Mouse (Mus musculus) liver, embryonic 11.5 days (tissue): Measurements from ENCODE around the gene Ska2. TPM values are rescaled to one million over a fixed set of nuclear protein-coding genes. Genes with fewer than 3 reads are reported as not detected.

Source experiments
- ATAC-seq: fragments of 200-750 bp; cut with Nextera tagmentation; replicated peaks from 2 replicates; pipeline ENCODE4 v1.8.0; 2017; ENCODE audit warnings: moderate number of reproducible peaks, mild to moderate bottlenecking, moderate TSS enrichment, moderate library complexity; ENCODE audit not compliant: low FRiP score
- DNase-seq: peaks from one replicate; pipeline ENCODE4 v3.0.0-alpha.2; 2017; ENCODE audit warnings: low spot score
- H3K27ac ChIP-seq: fragments of 300-500 bp; sonication (generic); 2 replicates; pipeline ENCODE4 v1.5.1; 2014; ENCODE audit warnings: mild to moderate bottlenecking, low read depth, low read length, control low read depth
- H3K27me3 ChIP-seq: fragments of 300-500 bp; sonication (generic); replicated peaks from 2 replicates; pipeline ENCODE4 v1.6.1; 2014; ENCODE audit warnings: low read length, mixed read lengths; ENCODE audit not compliant: control insufficient read depth, insufficient read depth
- H3K36me3 ChIP-seq: fragments of 300-500 bp; sonication (generic); 2 replicates; pipeline ENCODE4 v1.6.1; 2014; ENCODE audit warnings: mild to moderate bottlenecking, low read length, moderate library complexity, mixed read lengths; ENCODE audit not compliant: control insufficient read depth, insufficient read depth
- H3K4me1 ChIP-seq: fragments of 300-500 bp; sonication (generic); replicated peaks from 2 replicates; pipeline ENCODE4 v1.6.1; 2014; ENCODE audit warnings: low read length, mixed read lengths; ENCODE audit not compliant: control insufficient read depth, insufficient read depth
- H3K4me2 ChIP-seq: fragments of 300-500 bp; sonication (generic); 2 replicates; pipeline ENCODE4 v1.6.1; 2014; ENCODE audit warnings: mild to moderate bottlenecking, control low read depth, moderate library complexity
- H3K4me3 ChIP-seq: fragments of 300-500 bp; sonication (generic); 2 replicates; pipeline ENCODE4 v1.5.1; 2014; ENCODE audit warnings: low read depth, low read length, control low read depth
- H3K9ac ChIP-seq: fragments of 300-500 bp; sonication (generic); 2 replicates; pipeline ENCODE4 v1.6.1; 2014; ENCODE audit warnings: low read depth, low read length, control low read depth
- H3K9me3 ChIP-seq: fragments of 300-500 bp; sonication (generic); 2 replicates; pipeline ENCODE4 v1.6.1; 2016; ENCODE audit warnings: low read length, inconsistent platforms, mixed read lengths; ENCODE audit not compliant: control insufficient read depth
- WGBS: fragments of 180-500 bp; shearing (Covaris S2); extraction: QIAGEN DNeasy Blood & Tissue Kit; methylation state at CpG from one replicate; pipeline ENCODE4 v1.1.7; 2014; 5-methylcytosine and 5-hydroxymethylcytosine counted together
- polyA plus RNA-seq: library from polyadenylated mRNA; unstranded; fragments of >200 nt; fragmentation: Nextera tagmentation; extraction: Ambion mirVana; gene quantifications from 2 replicates; pipeline ENCODE4 v1.2.1, GENCODE M21; 2014

The Ska2 gene
- polyA plus RNA-seq, result 55.3 and 55.9 TPM in 2 replicates

- peak; percentile 91 for DNase-seq
- H3K27ac ChIP-seq, result peak within 1 kb of the TSS; percentile 96
- peak within 1 kb of the TSS; percentile 98 for H3K9ac ChIP-seq
- WGBS, result under 1% methylated on average over 40 of the region's 40 CpGs
- peaks cover 22% of the 10 kb centered on the region for H3K36me3 ChIP-seq
- H3K27me3 ChIP-seq, result no peaks in the 10 kb centered on the region
- H3K4me2 ChIP-seq, result peak within 1 kb of the TSS; percentile 82
- peaks cover 8% of the 10 kb centered on the region for H3K4me1 ChIP-seq
- peak; percentile 98 for ATAC-seq
- peak within 1 kb of the TSS; percentile 99 for H3K4me3 ChIP-seq
- no peaks in the 10 kb centered on the region for H3K9me3 ChIP-seq
Measured at GRCm38 (mm10) chr11:87108755-87109518, at the start of gene Ska2. Gene Ska2, plus strand, starts transcription at chr11:87109234.

- no peaks in the 10 kb centered on the region for H3K9me3 ChIP-seq
- H3K4me1 ChIP-seq, result peaks cover 6% of the 10 kb centered on the region
- WGBS, result 92% methylated on average over 2 of the region's 2 CpGs
- no peaks in the 10 kb centered on the region for H3K27me3 ChIP-seq
- DNase-seq, result no peak
- ATAC-seq, result no peak
- no peak overlapping the region for H3K27ac ChIP-seq
- H3K4me2 ChIP-seq, result no peak overlapping the region
- H3K9ac ChIP-seq, result no peak overlapping the region
- no peaks in the 10 kb centered on the region for H3K36me3 ChIP-seq
- H3K4me3 ChIP-seq, result no peak overlapping the region
Measured at GRCm38 (mm10) chr11:87060410-87060809, 48.6 kb upstream of the Ska2 start.

GRCm38 (mm10) chr11:87062087-87062486 is 46.9 kb upstream of the Ska2 start:
- no peak overlapping the region for H3K4me3 ChIP-seq
- WGBS, result 62% methylated on average over 3 of the region's 3 CpGs
- no peak overlapping the region for H3K9ac ChIP-seq
- no peaks in the 10 kb centered on the region for H3K9me3 ChIP-seq
- H3K27ac ChIP-seq, result no peak overlapping the region
- H3K27me3 ChIP-seq, result no peaks in the 10 kb centered on the region
- DNase-seq, result no peak
- H3K4me1 ChIP-seq, result no peaks in the 10 kb centered on the region
- H3K36me3 ChIP-seq, result no peaks in the 10 kb centered on the region
- H3K4me2 ChIP-seq, result no peak overlapping the region
- no peak for ATAC-seq

GRCm38 (mm10) chr11:87073343-87073865 is 35.6 kb upstream of the Ska2 start:
- 0 out of 2 replicates have a peak overlapping the region, but pooled peaks have one; percentile 8 for H3K27ac ChIP-seq
- peaks cover 10% of the 10 kb centered on the region for H3K36me3 ChIP-seq
- H3K27me3 ChIP-seq, result no peaks in the 10 kb centered on the region
- peaks cover 7% of the 10 kb centered on the region; the same call in 1 of the 2 replicates for H3K4me1 ChIP-seq
- H3K9ac ChIP-seq, result peak overlapping the region; percentile 78
- WGBS, result 2% methylated on average over 24 of the region's 24 CpGs
- H3K9me3 ChIP-seq, result no peaks in the 10 kb centered on the region
- peak; percentile 68 for DNase-seq
- peak overlapping the region; percentile 68 for H3K4me3 ChIP-seq
- peak; percentile 70 for ATAC-seq
- peak overlapping the region; percentile 98 for H3K4me2 ChIP-seq

GRCm38 (mm10) chr11:87073866-87074440 is 35.1 kb upstream of the Ska2 start, which contains the start of gene Gdpd1:
Gene Gdpd1, minus strand, starts transcription at chr11:87074062.
- Histone ChIP-seq H3K4me3 (peak within 1 kb of the TSS; percentile 68), H3K4me2 (peak within 1 kb of the TSS; percentile 98), H3K27ac (0 out of 2 replicates have a peak within 1 kb of the TSS, but pooled peaks have one; percentile 8), H3K27me3 (no peaks in the 10 kb centered on the region), H3K36me3 (peaks cover 10% of the 10 kb centered on the region), H3K4me1 (peaks cover 7% of the 10 kb centered on the region; the same call in 1 of the 2 replicates), H3K9ac (peak within 1 kb of the TSS; percentile 78), H3K9me3 (no peaks in the 10 kb centered on the region)
- ATAC-seq (peak; percentile 97), DNase-seq (peak; percentile 87)
- WGBS, result 2% methylated on average over 43 of the region's 43 CpGs

- no peak overlapping the region for H3K9ac ChIP-seq
- no peak overlapping the region; the same call in 1 of the 2 replicates for H3K4me2 ChIP-seq
- peaks cover 16% of the 10 kb centered on the region for H3K4me1 ChIP-seq
Measured at GRCm38 (mm10) chr11:87083712-87084111, 25.3 kb upstream of the Ska2 start.

GRCm38 (mm10) chr11:87085461-87085860 is 23.6 kb upstream of the Ska2 start:
- no peak for DNase-seq
- H3K9me3 ChIP-seq, result no peaks in the 10 kb centered on the region
- H3K36me3 ChIP-seq, result peaks cover 27% of the 10 kb centered on the region
- H3K9ac ChIP-seq, result peak overlapping the region; percentile 85; the same call in 1 of the 2 replicates
- no peaks in the 10 kb centered on the region for H3K27me3 ChIP-seq
- ATAC-seq, result no peak
- 85% methylated on average over 13 of the region's 13 CpGs for WGBS
- peak overlapping the region; percentile 88 for H3K4me2 ChIP-seq
- H3K4me1 ChIP-seq, result peaks cover 16% of the 10 kb centered on the region
- no peak overlapping the region for H3K27ac ChIP-seq
- H3K4me3 ChIP-seq, result peak overlapping the region; percentile 87

More at GRCm38 (mm10) chr11:87083712-87084111, 25.3 kb upstream of the Ska2 start:
- no peak overlapping the region for H3K4me3 ChIP-seq
- WGBS, result 78% methylated on average over 1 of the region's 1 CpGs
- H3K27ac ChIP-seq, result no peak overlapping the region
- no peaks in the 10 kb centered on the region for H3K9me3 ChIP-seq
- H3K27me3 ChIP-seq, result no peaks in the 10 kb centered on the region
- peaks cover 33% of the 10 kb centered on the region for H3K36me3 ChIP-seq
- no peak for DNase-seq
- ATAC-seq, result no peak

GRCm38 (mm10) chr11:87086290-87086984 is 22.6 kb upstream of the Ska2 start, which contains the start of gene Smg8:
Gene Smg8, minus strand, starts transcription at chr11:87086774.
- Histone ChIP-seq H3K4me3 (peak within 1 kb of the TSS; percentile 87), H3K27ac (peak within 1 kb of the TSS; percentile 6), H3K4me1 (peaks cover 16% of the 10 kb centered on the region), H3K4me2 (peak within 1 kb of the TSS; percentile 88), H3K36me3 (peaks cover 28% of the 10 kb centered on the region), H3K9ac (peak within 1 kb of the TSS; percentile 85), H3K9me3 (no peaks in the 10 kb centered on the region), H3K27me3 (no peaks in the 10 kb centered on the region)
- DNase-seq (peak; percentile 80), ATAC-seq (peak; percentile 93)
- under 1% methylated on average over 43 of the region's 43 CpGs for WGBS
